In the genomic region with DNA sequence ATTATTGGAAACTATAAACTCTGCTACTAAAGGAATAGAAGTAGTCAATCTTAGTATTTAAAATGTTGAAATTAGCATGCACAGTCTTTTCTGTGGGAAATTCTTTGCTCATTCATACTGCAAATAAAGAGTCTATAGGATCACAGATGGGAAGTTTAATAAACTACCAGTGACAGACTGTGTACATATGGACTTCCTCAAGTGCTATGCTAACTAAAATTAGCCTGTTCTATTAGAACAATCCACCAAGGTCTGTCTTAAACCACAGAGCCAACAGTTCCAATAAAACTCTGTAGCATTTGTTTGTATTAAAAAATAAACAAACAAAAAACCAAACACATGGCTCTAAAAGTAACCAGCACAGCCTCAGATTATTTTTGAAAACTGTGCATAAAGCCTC, we compare ENCODE assay signal across 20 mouse cellular contexts.
"Had no signal": no experiment of that assay in that cellular context is flagged by ENCODE, and none has a peak within 500 bp of the region (broad histone marks: within the 10 kb centered on the region; RNA-seq: fewer than 3 reads in every experiment).

No protein-coding gene starts in this region.

- ATAC-seq: liver, embryonic 12.5 days; midbrain, embryonic 16.5 days had no signal

- H3K4me2 ChIP-seq: liver, embryonic 12.5 days; midbrain, embryonic 12.5 days; neural tube, embryonic 13.5 days; neural tube, embryonic 15.5 days had no signal

- DNase-seq: lung, adult 2 months; lung, postnatal 10 days; lung, postnatal 4 days; midbrain, embryonic 14.5 days; retina, postnatal 1 day; right cerebral cortex, adult 18-20 months; right cerebral cortex, postnatal 25 days; right cerebral cortex, postnatal 4 days; spleen, adult 18-20 months; thymus, adult 18-20 months; thymus, postnatal 14 days; thymus, postnatal 36 days had no signal

- H3K27ac ChIP-seq: liver, embryonic 12.5 days; liver, embryonic 14.5 days; midbrain, embryonic 10.5 days; midbrain, embryonic 12.5 days; neural tube, embryonic 13.5 days; neural tube, embryonic 15.5 days had no signal

- H3K36me3 ChIP-seq: liver, embryonic 12.5 days; midbrain, embryonic 10.5 days; midbrain, embryonic 12.5 days; neural tube, embryonic 13.5 days; neural tube, embryonic 15.5 days had no signal

- H3K9me3 ChIP-seq: liver, embryonic 12.5 days; midbrain, embryonic 10.5 days; midbrain, embryonic 12.5 days; neural tube, embryonic 13.5 days; neural tube, embryonic 15.5 days had no signal

- H3K4me3 ChIP-seq: liver, embryonic 12.5 days; midbrain, embryonic 10.5 days; midbrain, embryonic 12.5 days; myocyte; neural tube, embryonic 13.5 days; neural tube, embryonic 15.5 days had no signal

- H3K9ac ChIP-seq: liver, embryonic 12.5 days; liver, embryonic 14.5 days; midbrain, embryonic 12.5 days; neural tube, embryonic 13.5 days; neural tube, embryonic 15.5 days had no signal

- H3K4me1 ChIP-seq: liver, embryonic 12.5 days; midbrain, embryonic 12.5 days; neural tube, embryonic 13.5 days; neural tube, embryonic 15.5 days had no signal
